Mouse (Mus musculus) CH12F3 (cell line): ENCODE results near the gene Rtn4rl2.
"Not testable (repeated sequence)": the region's sequence is repeated elsewhere in the genome, so short reads cannot be mapped to it uniquely, and the experiment has no call there.

Experiments
- in situ Hi-C: fragments of 300-500 bp; cut with MboI; formaldehyde crosslinking; loops from 2 replicates; pipeline ENCODE4 v1.14.3; 2020; ENCODE audit warnings: low sequenced_read_pairs

The Rtn4rl2 gene

DNA sequence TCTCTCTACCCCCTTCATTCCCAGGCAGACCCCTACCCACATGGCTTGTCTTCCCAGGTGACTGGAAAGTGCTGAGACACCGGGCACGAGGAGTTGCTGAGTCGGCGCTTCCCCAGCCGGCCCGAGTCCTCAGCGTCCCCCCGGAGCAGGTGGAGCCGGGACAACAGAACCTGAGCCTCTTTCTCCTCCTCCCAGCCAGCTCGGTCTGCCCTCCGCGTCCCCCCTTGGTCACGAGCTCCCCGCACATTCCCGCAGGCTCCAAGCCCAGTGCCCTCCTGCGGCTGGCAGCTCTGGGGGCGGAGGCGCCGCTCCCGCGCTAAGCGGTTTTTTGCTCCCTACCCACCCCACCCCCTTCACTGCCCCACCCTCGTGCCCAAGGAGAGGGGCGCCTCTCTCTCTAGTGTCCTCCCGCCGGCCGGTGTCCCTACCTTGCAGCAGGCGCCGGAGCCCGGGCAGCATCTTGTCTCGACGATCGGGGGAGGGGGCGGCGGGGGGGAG is at the start of gene Rtn4rl2:
Rtn4rl2 (minus strand) TSS at position 477 of the 498 bp plus-strand sequence.
- in situ Hi-C loops, result no loop called here

DNA sequence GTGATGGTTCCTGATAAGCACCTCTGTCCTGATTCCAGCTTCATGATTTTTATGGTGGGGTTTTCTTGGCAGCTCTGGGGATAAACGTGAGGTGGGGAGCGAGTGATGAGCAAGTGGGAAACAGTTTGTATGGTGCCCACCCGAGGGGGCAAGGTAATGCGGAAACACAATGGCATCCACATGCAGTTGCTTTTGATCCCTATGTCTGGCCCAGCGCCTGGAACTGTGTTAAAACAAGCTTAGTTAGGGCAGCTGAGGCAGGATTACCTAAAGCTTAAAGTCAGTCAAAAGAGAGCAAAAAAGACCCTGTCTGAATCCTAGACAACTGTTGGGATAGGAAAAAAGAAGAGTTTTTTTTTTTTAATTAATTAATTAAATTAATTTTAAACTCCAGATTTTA is 48.6 kb upstream of the Rtn4rl2 start:
- in situ Hi-C loops, result no loop called here

DNA sequence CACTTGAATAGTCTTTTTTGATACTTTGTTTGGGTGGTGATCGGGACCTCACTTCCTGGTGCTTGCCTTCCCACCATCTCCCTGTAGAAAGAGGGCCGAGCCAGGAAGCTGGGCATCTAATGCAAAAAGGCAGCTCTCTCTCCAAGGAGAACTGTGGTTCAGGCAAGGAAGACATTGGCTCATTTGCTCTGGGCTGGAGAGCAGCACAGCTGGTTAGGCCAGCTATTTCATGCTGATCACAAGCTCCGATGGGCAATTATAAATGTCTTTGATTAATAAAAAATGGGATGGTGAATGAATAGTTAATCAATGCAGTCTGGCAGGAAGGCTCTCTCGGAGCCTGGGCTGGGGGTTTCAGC is 48.1 kb upstream of the Rtn4rl2 start:
- in situ Hi-C loops, result no loop called here

DNA sequence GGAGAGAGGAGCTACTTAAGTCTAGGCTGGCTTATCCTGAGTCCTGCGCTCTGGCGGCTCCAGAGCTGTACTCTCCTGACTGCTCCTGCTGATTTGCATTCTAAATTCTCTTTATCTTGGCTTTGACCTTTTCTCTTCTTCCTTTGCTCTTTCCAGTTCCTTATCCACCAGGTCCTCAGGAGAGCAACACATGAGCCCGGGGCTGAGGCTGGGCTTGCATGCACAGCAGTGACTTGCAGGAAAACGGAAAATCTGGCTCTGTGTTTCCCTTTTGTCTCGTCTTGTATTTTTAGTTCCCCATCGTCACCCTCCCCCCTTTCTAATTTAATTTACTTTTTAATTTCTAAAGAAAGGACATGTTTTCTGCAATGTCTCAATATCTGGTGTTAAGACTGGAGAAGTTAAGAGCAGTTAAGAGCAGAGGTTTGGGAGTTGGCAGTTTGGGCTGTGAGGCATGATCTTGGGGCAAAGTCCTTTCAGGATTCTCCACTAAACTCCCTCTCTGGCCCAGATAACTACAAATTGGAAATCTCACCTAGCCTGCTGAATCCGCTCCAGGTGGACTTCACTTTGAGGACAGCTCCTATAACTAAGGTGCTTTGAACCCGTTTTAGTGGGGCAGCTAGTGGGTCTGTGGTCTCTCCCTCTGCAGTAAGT is 47.6 kb upstream of the Rtn4rl2 start:
- in situ Hi-C loops, result no loop called here

DNA sequence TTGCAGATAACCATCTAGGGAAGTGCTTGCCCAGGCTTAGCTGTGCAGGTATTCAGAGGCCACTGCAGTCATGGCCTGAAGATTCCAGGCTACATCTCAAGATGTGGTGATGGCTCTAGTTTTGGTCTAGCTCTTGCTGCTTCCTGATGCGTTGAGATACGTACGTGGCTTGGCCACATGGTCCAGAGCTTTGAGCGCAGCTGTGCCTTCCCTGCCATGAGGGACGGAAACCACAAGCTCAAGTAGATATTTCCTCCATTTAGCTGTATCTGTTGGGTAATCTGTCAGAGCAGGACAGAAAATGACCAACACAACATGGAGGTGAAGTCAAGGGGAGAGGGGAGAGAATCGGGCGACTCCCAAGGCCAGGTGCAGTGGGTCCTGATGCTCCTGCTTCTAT is 43.7 kb upstream of the Rtn4rl2 start:
- in situ Hi-C loops, result no loop called here

DNA sequence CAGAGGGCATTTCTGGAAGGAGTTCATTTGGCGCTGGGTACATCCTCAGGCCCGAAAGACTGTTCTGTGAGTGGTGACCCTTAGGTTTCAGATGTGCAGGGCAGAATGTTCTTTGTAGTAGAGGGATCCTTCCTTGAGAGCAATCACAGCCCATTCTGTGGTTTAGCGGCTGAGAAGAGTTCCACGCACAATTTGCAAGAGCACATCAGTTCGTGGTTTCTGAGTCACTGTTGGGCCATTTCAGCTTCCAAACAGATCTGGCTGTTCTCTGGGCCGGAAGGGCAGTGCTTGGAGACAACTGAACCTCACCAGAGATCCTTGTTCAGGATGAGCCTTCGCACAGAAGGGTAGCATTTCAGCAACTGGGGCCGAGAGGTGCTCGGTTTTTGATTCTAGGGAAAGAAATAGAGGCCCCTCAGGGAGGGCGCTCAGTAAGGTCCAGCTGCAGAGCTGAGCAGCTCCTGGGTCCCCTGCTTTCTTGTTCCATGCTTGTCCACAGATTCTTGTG is 33.1 kb upstream of the Rtn4rl2 start:
- in situ Hi-C loops, result no loop called here

DNA sequence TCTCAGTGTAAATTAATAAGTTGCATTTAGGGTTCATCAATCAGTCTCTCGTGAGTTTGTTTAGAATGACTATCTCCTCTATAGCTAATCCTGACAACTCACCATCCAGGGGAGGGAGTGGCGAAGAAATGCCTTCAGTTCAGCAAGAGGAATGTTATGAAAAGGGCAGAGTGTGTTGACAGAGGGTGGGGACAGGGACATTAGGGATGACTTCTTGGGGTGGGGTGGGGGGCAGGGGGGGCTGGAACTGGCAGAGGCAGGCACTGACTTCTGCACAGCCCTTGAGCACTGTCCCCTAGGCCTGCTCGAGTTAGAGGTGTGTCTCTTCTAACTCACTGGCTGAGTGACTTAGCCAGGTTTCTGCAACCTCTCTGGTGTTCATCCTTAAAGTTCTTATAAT is 31.7 kb upstream of the Rtn4rl2 start:
- in situ Hi-C loops, result no loop called here

DNA sequence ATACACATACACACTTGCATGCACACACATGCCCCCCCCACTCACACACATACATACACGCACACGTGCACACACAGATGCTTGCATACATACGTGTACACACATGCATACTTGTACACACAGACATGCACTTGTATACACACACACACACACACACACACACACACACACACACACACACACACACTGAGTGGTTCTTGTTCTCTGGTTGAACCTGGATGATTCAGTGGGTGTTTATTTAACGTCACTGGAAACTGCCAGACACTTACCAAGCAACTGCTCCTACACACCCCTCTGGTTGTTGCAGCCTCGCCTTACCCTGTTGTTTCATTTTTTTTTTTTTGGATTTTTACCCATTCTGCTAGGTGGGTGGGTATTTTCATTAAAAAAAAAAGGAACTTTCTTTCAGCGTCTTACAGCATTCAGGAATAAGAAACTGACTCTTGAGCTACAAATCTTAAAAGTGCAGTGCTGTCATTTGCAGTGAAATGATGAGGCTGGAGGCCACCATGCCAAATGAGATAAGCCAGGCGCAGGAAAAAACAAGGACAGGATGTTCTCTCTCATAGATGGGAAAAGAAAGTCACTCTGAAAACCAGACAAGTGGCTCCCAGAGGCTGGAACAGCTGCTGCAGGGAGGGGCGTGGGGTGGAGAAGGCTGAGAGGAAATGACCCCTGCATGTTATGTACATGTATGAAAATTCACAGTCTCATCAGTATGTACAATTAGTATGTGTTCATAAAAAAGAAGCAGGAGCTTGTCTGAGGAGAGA is 30.2 kb upstream of the Rtn4rl2 start:
- in situ Hi-C loops, result no loop called here

DNA sequence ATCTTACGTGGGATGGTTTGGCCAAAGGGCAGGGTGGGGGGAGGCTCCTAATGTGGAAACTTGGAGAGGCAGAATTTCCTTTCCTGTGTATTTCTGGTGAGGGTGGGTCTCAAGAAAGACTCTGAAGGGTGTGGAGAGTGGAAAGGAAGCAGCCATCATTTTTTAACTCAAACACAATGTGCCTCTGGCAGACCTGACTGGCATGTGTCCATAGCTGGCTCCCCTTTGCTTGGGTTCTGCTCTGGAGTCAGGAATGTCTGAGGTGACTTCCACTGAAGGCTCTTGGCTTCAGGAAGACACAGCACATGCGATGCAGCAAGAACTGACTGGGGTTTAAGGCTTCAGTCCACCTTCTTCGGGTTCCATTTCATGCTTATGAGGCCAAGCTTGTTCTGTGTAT is 28.8 kb upstream of the Rtn4rl2 start:
- in situ Hi-C loops, result no loop called here

DNA sequence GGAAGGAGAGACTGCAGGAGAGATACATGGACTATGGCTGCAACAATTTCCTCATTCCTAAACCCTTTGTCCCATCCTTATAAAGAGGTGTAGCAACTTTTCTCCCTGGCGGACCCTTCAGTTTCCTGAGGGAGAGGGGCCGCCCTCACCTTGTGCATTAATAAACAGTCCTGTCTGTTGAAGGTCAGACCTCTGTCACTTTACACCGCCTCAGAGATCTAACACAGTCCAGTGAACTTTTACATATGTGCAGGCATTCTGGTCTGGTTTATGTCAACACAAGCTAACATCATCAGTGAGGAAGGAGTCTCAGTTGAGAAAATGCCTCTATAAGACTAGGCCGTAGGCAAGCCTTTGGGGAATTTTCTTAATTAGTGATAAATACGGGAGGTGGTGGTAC is 27.4 kb upstream of the Rtn4rl2 start:
- in situ Hi-C loops, result no loop called here

DNA sequence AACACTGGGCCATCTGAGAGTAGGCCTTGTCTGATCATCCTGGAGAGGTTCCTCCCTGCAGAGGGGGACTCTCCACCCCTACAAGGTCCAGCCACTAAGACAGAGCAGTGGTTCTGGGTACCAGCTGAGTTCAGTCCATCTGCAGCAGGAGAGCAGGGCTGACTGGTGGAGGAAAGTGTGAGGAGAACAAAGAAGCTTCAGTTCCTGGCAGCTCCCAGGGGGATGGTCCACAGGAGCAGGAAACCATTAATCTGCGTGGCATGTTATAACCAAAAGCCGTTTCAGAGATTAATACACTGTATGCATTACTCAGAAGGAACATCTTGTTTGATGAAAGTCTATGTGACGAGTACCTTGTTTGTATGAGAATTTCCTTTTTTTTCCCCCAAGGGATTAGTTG is 26.2 kb upstream of the Rtn4rl2 start:
- in situ Hi-C loops, result no loop called here

DNA sequence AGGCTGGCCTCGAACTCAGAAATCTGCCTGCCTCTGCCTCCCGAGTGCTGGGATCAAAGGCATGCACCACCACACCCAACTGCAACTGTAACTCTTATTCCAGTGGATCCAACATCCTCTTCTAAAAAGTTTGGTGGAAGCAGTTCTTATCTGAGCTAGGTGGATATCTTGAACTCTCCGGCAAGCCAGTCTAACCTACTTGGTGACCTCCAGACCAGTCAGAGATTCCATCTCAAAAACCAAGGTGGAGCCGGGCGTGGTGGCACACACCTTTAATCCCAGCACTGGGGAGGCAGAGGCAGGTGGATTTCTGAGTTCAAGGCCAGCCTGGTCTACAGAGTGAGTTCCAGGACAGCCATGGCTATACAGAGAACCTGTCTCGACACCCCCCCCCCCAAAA is 10.2 kb upstream of the Rtn4rl2 start:
- in situ Hi-C loops, result not testable (repeated sequence)

DNA sequence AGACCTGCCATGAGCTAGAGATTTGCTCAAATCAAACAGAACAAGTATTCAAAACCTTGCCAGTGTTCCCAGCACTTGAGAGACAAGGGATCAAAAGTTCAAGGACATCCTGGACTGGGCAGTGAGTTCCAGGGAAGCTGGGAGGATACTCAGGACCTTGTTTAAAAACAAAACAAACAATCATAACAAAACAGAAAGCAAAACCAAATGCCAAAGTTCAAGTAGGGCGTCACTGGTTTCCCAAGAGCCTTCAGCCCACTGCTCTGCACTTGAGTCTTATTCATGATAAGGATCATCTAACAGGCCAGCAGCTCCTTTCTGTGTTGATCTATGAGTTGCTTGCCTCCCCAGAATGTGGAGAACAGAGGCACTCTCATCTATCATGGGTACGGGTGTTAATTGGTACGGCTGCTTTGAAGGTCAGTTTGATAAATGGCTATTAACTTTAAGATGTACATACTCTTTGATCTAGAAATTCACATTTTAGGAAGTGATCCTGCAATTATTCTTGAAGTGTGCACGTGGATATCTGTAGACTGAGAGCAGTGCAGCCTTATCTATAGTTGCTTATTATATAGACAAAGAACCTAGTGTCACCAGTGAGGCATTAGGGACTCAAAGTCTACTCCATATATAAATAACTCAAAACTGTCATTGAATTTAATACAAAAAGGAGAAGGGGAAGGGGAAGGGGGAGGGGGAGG is 9.1 kb upstream of the Rtn4rl2 start:
- in situ Hi-C loops, result no loop called here

DNA sequence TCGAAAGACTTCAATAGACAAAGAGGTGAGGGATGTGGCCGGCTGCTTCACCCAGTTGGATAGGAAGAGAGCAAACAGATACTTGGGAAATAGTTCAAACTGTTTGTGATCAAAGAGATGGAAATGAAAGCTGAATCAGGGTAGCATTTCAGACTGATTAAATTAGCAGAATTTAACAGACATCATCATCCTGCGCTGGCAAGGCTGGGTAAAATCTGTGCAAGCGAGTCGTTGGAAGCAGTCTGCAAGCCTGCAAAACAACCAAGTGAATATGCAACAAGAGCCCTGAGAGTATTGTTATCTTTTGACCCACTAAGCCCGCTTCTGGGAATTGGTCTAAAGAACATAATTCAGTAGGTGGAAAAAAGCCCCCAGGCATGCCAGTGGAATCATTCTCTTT is 6.8 kb upstream of the Rtn4rl2 start:
- in situ Hi-C loops, result no loop called here

DNA sequence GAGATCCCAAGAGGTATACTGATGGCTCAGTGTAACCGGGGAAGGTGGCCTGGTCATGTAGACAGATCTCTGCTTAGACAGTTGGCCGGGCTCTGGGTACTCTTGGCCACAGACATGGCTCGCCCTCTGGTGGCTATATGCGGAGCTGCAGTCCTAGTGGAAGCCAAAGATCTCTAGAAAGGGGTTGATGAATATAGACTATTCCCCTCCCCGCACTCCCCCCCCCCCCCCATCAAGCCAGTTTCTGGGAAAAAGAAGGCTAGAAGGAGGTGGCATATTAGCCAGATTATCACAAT is 3.5 kb upstream of the Rtn4rl2 start:
- in situ Hi-C loops, result no loop called here

DNA sequence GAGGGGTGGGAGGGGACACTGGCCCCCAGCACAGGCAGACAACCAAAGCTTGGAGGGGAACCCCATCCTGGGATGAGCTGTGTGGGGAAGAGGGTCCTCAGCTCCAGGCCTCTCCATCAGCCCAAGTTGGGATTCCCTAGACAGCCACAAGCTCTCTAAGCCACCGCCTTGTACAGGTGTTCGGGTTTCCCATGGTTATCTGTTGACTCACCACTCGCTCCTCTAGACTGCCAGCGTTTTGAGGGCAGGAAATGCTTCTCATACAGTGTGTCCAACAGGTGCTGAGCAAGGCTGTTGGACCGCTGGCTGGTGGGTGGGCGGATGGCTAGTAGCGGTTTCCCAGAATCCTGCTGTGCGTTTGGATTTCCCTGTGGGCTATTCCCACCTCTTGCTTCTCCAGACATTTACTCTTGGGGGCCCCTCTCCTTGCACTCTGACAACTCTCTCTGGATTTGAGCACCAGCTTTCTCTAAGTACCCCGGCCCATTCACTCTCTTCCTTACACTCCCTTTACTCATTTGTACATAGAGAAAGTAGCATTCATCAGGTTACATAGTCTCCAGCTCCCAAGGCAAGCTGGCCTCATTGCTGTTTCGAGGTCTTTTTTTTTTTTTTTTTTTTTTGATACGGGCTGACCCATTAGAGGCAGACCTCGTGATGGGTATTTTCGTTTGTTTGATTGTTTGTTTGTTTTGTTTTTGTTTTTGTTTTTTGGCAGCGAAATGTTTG is 3.0 kb upstream of the Rtn4rl2 start:
- in situ Hi-C loops, result no loop called here

DNA sequence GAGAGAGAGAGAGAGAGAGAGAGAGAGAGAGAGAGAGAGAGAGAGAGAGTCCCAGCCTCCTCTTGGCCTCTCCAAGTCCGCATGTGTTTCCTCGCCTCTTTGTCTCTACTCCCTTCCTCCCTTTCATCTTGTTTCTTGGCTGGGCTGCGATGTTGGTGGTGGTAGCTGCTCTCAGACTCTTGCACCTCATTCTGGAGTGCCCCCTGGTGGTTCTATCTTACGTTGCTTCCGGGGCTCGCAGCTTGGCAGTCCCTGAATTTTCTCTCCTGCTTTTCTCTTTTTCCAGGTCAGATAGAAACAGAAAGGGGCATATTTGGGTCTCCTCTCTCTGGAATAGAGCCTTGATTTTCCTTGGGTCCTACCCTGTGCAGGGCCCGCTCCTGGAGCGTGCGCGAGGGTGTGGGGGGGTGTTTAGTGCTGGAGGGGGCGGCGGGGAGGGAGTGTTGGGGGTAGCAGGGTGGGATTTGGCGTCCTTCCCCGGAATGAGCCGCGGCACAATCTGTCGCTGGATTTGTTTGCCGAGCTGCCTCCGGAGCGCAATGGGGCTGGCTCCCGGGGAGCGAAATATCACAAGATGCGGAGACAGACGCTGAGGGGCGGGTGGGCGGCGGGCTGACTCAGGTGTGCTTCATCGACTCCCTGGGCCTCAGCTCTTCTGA is 2.3 kb upstream of the Rtn4rl2 start:
- in situ Hi-C loops, result no loop called here

DNA sequence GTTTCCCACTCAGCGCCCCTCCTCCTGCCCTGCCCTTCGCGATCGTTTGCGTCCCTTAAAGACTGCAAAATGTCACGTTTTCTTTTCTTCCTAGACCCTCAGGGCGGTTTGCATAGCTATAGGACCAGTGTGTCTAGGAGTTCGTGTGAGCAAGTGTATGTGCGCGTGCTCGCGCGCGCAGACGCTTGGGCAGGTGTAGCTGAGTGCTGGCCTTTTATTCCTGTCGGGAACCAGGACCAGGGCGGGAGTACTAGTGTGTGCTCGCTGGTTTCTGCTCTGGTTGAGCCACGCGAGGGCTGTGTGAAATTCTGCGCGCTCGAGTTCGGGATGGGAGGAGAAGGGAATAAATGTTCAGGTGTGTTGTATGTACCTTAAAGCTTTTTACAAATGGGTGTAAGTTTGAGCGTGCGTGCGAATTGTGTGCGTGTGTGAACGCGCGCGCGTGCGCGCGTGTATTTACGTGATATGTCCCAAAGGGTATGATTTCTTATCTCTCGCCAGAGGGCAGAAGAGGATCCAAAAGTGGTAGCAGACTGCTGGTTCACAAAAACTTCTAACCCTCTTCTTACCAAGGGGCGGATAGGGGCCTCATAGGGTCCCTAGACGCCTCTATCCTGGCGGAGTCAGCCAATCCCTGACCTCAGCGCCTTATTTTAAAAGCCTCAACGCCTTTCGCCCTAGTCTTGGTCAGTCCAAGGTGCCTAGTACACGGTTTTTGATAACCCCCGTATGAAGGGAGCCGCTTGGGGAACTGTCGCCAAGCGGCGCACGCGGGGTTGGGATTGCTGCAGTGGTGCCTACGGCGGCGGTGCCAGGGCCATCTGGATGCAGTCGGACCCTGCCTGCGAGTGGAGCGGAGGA is 1.1 kb upstream of the Rtn4rl2 start:
- in situ Hi-C loops, result no loop called here

DNA sequence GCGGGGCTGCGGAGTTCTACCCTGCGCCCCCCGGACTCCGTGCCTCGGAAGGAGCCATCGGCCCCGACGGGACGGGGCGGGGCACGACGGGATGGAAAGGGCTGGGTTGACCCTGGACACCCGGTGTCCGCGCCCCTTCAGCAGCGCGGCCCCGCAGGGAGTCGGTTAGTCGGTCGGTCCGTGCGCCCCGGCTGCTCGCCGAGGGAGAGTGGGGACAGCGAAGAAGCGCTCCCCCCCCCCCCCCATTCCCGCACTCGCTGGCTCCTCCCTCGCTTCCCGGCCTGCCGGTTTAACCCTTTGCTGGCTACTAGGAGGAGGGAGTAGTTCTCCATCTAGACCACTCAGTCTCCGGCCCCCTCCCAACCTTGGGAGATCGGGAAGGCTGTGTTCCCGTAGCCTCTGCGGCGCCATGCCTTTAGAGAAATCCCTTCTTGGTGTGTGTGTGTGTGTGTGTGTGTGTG is 341 bp upstream of the Rtn4rl2 start:
- in situ Hi-C loops, result no loop called here
